Mouse (Mus musculus) ES-E14 (cell line): ENCODE data around the gene Fgd3.

Experiments
- CHD2 ChIP-seq: IDR thresholded peaks from 2 replicates; pipeline ENCODE4 v1.6.1; 2014; ENCODE audit warnings: mild to moderate bottlenecking, low read depth, low read length, inconsistent platforms
- HCFC1 ChIP-seq: IDR thresholded peaks from 2 replicates; pipeline ENCODE4 v1.6.1; 2012; ENCODE audit warnings: low read length, inconsistent platforms, borderline replicate concordance; ENCODE audit not compliant: insufficient read depth
- MAFK ChIP-seq: IDR thresholded peaks from 2 replicates; pipeline ENCODE4 v1.6.1; 2014; ENCODE audit warnings: mild to moderate bottlenecking, low read depth, low read length, inconsistent platforms; ENCODE audit not compliant: insufficient read depth
- ZC3H11A ChIP-seq: IDR thresholded peaks from 2 replicates; pipeline ENCODE4 v1.6.1; 2012; ENCODE audit warnings: low read depth, mild to moderate bottlenecking, inconsistent platforms, low read length, borderline replicate concordance
- ZNF384 ChIP-seq: IDR thresholded peaks from 2 replicates; pipeline ENCODE4 v1.6.1; 2012; ENCODE audit warnings: low read depth, low read length, inconsistent platforms

DNA sequence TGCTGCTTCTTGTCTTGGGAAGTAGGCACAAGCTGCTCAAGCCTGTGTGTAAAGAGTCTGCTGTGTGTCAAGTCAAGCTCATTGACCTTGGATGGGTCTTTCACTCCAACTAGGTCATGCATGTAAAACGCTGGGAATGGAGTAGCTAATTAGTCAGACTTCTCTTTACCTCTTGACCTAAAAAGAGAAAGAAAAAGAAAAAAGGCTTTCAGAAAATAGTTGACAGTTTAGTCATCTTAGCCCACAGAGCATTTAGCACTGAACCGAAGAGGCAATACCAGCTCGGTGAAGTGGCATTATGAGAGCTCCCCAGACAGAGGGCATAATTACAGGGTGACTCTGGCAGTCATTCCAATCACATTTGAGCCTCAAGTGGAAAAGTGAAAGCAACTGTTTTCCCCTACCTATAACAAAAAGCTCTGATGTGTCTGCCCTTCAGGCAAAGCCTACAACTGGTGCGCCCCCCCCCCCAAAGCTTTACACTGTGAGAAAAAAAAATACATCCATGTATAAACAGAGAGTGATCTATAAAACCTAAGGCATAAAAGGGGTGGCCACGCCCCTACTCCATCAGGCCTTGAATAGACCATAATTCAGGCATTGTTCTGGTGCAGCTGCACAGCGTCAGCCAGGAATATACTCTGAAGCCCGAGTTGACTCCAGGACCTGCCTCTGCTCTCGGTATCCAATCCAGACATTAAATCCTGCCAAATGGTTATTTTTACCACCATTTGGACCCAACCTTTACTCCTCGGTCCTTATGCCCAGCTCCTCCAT lies 3.5 kb downstream of the Fgd3 start:
- TF ChIP-seq CHD2: no peak
- TF ChIP-seq HCFC1: no peak
- no peak for TF ChIP-seq ZNF384
- no peak for TF ChIP-seq ZC3H11A
- TF ChIP-seq MAFK: no peak
